Mouse (Mus musculus) 416B (cell line): ENCODE measurements around the gene Far2.

Experiments
- DNase-seq: peaks from one replicate; pipeline ENCODE4 v3.0.0; 2011; ENCODE audit warnings: low read depth

Gene Far2

DNA sequence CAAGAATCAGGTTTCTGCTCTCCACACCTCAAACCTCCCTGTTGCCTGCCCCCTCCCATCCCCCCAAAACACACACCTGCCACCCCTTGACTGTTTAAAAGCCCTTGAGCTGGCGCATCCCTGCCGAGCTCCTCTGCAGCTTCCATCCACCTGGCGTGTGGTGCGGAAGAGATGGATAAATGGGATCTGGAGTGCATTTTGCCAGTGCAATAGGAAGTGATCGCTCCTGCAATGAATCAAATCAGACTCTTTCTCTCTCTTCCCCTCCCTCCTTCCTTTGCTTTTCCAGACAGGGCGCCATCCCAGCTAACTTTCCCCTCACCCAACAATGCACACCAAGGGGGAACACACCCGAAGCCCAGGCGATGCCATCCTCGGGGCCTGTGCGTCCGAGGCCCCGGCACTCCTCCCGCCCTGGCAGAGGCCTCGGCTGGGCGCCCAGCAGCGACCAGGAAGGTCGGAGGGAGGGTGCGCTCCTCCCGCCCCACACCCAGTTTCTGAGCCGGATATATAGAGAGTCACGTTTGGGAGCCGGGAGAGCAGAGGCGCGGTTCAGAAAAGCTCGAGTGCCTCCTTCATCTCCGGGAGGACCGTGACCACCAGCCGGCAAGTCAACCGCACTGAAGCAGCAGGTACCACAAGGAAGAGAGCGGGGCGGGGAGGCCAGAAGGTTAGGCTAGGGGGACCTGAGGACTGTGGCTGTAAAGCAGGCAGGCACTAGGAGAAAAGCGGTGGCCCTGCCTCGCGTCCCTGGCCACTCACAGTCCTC, at the start of gene Far2:
Far2 (plus strand) TSS at position 379 of the 769 bp plus-strand sequence.
- DNase-seq: no peak

DNA sequence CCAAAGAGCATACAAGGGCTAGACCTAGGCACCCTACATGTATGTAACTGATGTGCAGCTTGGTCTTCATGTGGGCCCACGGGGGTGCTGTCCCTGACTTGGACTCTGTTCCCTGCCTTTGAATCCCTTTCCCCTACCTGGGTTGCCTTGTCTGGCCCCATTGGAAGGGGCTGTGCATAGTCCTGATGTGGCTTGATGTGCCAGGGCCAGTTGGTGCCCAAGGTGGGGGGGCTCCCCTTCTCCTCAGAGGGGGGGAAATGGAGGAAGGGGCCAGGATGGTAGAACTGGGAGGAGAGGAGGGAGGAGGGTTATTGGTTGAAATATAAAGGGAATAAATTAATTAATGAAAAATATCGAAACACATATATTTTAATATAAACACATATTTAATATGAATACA, 46.6 kb upstream of the Far2 start:
- no peak for DNase-seq

DNA sequence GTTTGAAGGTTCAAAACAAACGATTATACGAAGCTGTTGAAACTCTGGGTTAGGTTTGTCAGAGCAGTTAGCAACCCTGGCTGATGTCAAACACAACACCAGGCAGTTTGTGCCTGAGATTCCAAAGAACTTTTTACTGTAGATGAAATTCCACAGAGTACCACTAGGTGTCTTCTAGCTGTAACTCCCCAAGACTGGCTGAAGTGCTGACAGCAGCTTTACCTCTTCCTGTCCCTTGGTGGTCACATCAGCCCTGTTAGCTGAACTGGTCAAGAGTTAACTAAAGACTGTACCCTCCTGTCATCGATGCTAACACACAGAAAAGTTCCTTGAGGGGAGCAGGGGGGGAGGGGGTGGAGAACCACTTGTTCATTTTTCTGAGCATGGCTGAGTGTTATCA, 46.0 kb upstream of the Far2 start:
- peak; percentile 67 for DNase-seq

DNA sequence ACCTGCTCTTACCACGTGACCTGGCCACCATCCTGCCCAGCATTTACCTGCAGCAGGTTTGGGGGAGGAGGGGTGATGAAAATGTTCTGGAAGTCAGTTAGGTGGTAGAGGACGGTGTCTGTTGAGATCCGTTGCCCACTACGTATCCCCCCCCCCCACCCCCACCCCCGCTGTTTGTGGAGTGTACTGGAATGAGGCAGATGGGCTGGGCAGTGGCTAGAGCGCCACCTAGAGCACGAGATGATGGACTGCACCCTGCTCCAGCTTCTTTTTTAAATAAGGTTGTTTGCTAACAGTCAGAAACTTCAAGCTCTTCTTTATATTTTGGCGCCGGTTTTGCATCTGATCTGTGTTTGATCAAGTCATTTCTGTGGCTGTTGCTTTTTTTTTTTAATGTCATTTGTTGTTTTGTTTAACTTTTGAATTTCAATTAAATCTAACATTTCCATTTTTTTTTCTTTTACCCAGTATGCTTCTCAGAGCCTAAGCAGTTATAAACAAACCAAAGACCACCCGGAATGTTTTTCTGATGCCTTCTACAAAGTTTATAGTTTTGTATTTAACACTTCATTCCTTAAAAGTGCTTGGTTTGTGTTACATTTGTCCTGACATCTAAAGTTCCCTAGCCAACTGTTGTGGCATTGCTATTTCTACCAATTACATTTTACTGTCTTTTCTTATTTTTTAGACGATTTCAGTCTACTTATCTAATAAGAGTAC, 40.8 kb upstream of the Far2 start:
- DNase-seq: no peak

DNA sequence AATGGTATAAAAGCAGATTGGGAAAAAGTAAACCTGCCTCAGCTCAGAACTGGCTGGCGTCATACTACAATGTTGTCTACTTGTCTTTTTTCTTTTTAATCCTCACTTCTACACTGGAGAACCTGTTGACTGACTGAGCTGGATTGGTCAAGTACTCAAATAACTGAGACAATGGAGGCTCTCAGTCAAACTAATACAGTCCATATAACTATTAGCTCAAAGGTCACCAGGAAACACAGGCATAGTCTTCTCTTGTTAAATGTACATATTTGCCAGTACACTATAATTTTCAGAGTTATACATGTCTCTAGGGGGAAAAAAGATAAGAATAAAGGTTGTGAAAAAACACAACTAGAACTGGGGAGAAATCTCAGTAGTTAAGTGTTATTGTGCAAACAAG, 6.3 kb upstream of the Far2 start:
- no peak for DNase-seq

DNA sequence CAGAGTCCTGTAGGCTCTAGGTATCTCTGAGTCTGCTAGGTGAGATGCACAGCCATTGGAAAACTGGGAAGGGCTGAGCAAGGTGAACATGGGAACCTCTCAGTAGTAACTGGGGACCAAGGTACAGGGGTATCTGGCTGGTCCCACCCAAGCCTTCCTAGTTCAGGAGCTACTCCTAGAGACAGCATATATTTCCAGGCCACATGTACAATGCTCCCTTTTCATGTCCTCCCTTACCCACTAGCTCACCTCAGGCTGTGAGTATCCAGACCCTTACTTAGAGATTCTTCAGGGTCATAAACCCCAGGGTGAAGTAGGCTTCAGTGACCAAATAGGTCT, 560 bp downstream of the Far2 start:
- no peak for DNase-seq

DNA sequence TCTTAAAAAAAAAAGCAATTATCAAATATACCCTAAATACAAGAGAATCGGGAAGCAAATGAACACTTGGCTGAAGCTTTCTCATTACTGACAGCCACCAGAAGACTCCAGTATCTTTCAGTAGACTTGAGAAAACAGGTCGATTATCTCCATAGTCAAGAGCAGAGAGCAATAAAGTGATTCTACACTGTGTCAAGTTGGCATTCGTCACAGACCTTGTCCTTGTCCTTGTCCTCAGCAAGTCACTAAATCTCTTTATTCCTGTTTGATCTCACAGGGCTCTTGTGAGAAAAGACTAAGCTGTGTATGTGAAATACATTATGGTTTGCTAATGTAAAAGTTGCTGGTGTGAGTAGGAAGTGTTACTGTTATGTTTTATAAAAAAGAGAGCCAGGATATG, 16.1 kb downstream of the Far2 start:
- DNase-seq: no peak

DNA sequence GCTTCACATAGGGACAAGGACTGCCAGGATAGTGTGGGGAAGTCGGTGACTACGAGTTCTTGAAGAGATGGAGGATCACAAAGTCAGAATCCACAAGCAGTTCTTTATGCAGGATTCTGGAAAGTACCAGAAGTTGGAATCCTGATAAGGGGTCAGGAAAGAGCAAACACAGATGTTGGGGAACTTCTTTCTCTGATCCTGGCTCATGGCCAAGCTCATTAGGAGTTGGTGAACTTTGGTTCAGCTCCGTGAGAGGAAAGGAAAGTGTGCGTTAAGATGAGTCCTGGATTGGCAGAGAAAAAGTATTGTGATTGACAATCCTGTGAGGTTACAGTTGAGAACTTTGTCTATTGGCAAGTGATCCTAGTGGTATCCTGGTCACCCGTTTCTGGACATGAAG, 19.2 kb downstream of the Far2 start:
- DNase-seq: no peak

DNA sequence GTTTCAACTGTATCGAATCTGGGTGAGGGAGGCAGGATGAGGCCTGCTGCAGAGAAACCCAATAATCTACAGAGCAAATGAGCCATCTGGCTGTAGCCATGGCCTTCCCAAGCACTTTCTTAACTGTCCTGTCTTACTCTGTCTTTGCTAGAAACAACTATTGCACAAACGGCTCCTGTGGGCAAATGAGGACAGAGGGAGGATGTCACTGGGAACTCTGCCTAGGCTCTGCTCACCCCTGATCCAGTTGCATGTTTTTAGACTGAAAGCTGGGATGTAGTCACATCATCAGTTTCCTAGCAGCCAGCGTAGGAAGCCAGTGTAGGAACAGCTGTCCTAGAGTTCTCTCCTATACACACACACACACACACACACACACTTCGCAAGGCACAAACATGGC, 21.7 kb downstream of the Far2 start:
- no peak for DNase-seq

DNA sequence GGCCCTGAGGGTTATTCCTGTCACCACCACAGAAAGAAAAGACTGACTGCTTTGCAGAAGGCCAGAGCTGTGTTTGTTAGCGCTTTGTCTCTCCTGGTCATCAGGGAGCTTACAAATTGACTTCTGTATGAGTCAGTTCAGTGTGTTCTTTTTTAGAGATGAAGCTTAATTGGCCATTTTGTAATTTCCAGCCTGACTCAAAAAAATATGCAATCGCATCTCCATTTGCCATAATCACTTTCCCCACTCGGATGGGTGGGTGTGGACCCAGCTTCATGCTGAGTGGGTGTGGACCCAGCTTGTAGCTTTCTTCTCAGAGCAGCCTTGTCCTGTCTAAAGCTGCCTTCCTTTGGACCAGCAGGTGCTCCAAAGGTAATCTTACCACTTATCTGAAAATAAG, 26.5 kb downstream of the Far2 start:
- no peak for DNase-seq

DNA sequence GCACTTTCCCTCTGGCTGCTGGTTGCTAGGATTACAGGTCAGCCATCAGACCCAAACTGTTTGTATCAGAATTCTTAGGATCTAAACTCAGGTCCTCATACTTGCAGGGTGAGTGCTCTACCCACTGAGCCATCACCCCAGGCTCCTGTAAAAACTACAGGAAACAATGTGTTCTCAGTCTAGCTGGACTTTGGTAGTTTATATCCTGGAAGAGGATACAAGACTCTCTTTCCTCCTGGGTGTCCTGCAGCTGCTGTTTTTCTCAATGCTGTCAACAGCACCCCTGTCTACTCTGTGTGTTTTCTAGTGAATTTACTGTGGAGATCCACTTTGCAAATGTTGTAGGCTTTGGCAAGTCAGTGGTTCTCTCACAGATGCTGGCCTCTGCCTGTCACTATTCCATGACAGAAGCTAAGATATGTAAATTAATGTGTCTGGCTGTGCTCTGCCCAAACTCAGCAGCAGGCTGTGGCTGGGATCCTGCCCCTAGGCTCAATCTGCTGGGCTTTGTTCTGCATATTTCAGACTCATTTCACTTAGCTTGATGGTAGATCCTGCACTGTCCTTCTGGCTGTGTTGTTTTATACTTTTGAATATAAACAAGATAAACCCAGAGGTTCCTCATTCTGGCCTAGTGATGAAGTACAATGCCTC, 27.3 kb downstream of the Far2 start:
- no peak for DNase-seq

DNA sequence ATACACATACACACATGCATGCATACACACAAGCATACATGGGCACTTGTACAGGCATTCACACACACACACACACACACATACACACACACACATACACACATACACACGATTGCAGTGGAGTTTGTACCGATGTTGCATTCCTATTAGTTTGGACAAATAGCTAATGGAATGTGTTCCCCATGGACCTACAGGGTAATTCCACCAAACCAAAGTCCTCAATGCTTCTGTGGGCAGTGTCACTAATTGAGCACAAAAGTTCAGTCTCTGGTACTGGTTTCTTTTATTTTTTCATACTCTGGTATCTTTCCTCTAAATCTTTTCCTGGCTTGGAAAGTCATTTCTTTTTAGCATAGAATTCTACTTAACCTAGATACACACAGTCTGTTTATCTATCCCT, 36.8 kb downstream of the Far2 start:
- DNase-seq: no peak

DNA sequence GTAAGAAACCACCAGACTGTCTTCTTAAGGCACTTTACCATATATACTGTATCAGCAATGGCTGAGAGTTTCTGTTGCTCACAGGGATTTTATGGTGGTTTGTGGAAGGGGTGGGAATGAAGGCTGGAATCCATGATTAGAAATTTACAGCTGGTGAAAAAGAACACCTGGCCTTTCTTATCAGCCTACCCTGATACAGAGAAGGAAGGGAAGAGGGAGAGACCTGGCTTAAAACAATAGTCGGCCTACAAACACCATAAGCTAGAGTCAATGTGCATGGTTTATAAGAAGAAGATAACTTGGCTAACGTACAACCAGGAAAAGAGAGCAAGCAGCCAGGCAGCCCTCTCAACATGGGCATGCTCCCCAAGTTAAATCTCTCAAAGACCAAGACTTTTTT, 37.3 kb downstream of the Far2 start:
- DNase-seq: no peak

DNA sequence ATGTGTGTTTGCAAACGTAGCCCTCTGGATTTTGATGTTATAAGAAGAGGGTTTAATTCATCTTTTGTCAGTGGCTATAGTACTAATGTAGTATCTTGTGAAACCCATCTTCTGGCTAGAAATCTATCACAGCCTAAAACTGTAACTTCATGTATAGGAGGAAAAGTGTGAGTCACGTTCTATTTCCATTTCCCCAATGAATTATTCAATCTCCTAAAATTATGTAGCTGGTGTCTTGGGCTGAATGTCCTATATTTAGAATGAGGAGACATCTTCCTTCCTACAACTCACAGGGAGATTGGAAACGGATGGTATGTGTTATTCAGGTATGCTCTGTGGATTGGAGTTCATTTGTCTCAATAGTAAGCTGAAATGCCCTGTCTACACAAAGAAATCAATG, 50.0 kb downstream of the Far2 start:
- DNase-seq: no peak

DNA sequence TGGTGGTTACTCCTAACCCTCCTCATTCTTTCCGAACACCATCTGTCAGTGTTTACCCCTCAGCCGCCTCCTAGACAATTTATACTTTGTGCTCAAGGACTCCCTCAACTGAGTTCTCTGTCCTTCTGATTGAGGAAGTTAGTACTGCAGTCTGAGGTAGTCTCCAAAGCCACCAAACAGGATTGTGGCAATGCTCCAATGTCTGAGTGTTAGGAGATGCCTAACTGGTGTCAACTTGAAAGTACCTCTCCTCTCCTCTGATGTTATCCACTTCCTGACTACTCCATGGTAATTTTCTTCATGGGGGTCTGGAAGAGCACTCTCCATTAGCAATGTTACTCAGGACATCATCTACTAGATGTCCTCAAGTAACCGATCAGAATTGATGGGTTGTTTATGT, 54.9 kb downstream of the Far2 start:
- peak; percentile 61 for DNase-seq

DNA sequence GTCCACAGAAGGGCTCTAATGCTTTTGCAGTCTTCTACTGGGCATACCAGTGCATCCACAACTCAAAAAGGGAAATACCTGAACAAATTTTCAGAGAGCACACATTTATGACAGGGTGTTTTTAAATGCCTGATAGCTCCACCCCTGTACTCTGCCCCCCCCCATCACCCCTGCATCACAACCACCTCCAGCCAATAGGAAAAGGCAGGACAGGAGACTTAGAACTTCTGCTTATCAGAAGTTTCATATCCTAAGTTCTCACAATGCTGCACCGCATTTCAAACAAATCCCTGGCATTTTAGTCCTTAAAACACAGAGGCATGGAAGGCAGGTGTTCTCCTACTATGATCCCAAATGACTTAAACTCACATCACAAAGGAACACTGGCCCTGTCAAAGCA, 55.4 kb downstream of the Far2 start:
- DNase-seq: no peak

DNA sequence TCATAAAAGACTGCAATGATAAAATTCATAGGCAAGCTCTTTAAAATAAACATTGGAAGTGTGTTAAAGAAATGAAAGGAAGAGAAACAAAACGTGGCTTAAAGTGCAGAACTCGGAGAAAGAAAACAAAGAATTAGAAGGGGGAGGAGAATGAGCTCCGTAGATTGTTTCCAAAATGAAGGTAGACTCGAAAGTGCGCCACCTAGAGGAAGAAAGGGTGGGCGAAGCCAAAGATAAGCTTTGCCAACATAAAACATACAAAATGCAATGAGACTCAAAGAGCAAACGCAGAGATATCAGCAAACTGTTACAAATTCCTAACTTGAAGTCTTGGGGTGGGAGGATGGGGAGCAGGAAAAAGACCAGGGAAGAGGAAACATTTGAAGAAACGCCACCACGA, 57.2 kb downstream of the Far2 start:
- DNase-seq: peak; percentile 60

DNA sequence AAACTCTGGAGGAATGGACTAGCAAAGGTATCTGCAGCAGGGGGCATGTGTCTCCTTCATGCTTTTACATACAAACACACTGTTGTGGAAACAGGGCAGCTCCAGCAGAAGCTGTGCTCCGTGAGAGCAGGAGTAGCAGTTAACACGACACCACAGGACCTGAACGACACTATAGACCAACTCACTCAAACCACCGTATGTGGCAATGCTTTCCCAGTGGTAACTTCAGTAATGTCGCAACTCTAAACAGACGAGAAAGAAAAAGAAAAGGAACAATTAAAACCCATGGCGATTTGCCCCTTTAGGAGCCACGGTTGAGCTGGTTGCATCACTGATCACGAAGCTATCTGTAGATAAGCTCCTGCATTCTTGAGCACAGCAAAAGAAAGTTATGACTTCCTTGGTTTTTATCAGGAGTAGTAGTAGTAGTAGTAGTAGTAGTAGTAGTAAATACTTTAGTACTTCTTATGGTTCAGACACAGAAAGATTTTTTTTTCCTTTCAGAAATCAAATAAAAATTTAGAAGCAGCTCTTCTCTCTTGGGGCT, 58.7 kb downstream of the Far2 start:
- peak; percentile 96 for DNase-seq

DNA sequence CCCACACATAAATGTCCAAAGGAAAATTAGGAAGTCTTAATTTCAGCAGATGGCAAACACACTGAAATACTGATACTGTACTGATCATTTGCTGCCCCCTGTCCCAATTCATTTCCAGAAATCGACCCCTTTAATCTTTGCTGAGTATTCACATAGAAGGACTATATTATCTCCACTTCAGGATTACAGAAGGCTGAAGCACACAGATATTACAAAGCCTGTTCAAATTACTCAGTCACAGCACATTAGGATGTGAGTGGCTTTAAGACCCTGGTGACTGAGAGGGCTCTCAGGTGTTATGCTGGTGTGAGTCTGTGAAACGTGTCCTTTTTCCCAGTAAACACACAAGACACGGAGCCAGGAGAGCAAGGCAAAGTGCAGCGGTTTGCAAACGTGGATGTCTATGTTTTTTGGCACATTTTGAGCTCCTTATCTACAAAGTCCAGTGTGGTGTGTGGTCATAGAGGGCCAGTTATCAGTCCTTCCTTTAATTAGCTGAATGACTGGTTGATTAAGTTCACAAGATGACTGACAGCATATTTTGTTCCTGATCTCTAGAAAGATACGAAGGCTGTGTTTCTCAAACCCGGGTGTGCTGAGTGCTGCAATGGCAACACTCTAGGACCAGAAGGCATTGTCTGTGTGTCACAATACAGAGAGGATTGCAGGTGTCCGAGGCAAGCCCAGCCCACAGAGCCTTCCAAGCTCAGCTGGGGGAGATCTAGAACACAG, 61.8 kb downstream of the Far2 start:
- peak; percentile 93 for DNase-seq

DNA sequence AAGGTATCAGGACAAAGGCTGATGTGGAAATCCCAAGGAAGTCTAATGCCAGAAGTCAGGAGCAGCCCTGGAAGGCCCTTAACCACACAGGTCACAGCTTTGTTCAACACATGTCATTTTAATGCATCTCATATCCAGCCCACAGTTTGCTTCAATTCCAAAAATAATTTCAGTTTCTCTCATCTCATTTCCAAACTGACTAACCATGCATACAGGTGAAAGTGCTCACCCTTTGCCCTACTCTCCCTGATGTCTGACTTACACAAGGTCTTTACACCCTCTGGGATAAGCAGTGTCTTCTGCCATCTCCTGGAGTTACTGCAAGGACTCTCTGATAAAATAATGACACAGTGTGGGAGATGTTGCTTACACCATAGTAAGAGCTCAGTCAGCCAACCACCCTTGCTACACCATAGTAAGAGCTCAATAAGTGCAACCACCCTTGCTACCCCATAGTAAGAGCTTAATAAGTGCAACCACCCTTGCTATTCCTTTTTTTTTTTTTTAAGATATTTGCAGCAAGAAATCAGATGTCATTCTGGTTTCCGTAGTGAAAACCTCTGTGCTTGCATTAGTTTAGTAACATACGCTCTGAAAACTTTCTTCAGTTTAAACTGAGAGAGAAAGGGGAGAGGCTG, 64.1 kb downstream of the Far2 start:
- DNase-seq: peak; percentile 66

DNA sequence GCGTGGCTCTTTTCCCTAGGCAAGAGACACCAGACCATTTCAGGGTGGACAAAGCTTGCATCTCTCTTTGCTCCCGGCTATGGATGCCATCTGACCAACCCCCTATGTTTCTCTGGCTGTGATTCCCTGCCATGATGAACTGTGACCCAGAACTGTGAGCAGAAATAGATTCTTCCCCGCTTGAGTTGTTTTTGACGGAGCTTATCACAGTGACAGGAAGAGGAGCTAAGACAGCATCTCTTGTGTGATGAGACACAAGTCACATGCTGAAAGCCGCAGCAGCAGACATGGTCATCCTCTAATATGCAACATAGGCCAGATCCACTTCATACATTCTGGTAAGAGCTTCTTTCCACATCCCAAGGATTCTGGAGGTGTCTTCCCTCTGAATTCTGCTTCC, 69.3 kb downstream of the Far2 start:
- DNase-seq: no peak

DNA sequence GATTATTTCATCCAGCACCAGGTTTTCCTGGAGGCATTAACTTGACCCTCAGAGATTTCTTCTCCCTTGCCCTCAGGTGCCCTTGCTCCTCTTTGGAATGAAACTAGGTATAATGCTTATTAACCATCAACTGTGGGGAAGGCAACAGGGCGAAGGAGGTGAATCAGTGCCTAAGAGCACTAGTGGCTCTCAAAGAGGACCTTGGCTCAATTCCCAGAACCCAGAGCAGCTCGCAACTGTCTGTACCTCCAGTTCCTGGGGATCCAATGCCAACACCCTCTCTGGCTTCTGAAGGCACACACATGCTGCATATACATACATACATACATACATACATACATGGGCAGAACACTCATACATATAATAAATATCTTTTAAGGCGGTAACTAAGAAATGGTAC, 69.8 kb downstream of the Far2 start:
- DNase-seq: no peak
